In the genomic region with DNA sequence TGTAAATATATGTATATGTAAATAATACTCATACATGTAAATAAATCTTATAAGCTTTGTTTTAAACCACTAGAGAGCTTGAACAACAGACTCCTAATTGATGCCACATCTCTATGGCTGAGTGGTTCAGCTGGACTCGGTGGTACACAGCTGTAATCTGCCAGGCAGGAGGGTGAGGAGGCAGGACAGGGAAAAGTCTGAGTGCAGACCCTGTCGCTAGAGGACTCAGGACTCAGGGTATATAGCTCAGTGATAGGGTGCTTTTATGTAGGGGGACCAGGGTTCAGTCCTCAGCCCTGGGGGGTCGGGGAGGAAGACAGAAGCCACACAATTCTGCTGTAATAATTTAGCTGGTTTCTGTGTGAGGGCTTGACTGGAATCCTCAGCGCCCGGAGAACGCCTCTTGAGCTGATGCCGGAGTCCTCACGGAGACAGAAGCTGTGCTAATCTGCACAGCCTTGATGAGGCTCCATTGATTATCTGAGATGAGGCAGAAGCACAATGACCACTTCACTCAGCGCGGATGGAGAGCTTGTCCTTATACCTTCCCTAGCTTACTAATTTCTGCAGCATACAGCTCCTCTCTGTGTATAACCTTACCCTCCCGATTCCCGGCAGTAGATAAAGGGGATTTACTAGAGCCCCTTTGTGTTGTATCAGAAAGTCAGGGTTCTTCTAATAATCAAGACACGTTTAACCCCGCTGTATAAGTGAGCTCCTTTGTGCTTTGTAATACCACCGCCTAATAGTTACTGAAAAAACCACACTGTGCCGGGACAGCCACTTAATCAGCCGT, we compare ENCODE assay signal across 15 mouse cellular contexts.
A peak's percentile ranks its signal among the peaks of the same experiment; 100 is the strongest.
DNase-seq lines count a peak whose midpoint lies in the region; ATAC-seq and TF ChIP-seq lines count a peak whose summit lies in the region.
"Had no signal": no experiment of that assay in that cellular context is flagged by ENCODE, and none has a peak within 500 bp of the region (broad histone marks: within the 10 kb centered on the region; RNA-seq: fewer than 3 reads in every experiment).

No protein-coding gene starts in this region.

- no peaks in the 10 kb centered on the region for H3K9me3 ChIP-seq in forebrain, embryonic 11.5 days (ENCODE audit: control insufficient read depth, low read length)
- H3K9me3 ChIP-seq in hindbrain, embryonic 14.5 days (ENCODE audit: control insufficient read depth, low read length) = no peaks in the 10 kb centered on the region
- H3K9me3 ChIP-seq in midbrain, embryonic 15.5 days = no peaks in the 10 kb centered on the region
- H3K9me3 ChIP-seq: embryonic facial prominence, embryonic 15.5 days; heart, embryonic 10.5 days had no signal

- H3K27me3 ChIP-seq in forebrain, embryonic 11.5 days (ENCODE audit: control insufficient read depth, insufficient read depth, low read length) = no peaks in the 10 kb centered on the region
- no peaks in the 10 kb centered on the region for H3K27me3 ChIP-seq in hindbrain, embryonic 14.5 days (ENCODE audit: control insufficient read depth, insufficient read depth, low read length)
- H3K27me3 ChIP-seq in midbrain, embryonic 15.5 days (replicated peaks) = no peaks in the 10 kb centered on the region
- H3K27me3 ChIP-seq: embryonic facial prominence, embryonic 15.5 days had no signal

- H3K4me3 ChIP-seq in forebrain, embryonic 11.5 days (ENCODE audit: low read depth, low read length) = peak overlapping the region; percentile 6; the same call in 1 of the 2 replicates
- peak overlapping the region; percentile 5; the same call in 1 of the 2 replicates for H3K4me3 ChIP-seq in hindbrain, embryonic 14.5 days (replicated peaks; ENCODE audit: low read length)
- peak overlapping the region; percentile 18 for H3K4me3 ChIP-seq in midbrain, embryonic 15.5 days
- H3K4me3 ChIP-seq: embryonic facial prominence, embryonic 15.5 days; heart, embryonic 10.5 days had no signal

- H3K9ac ChIP-seq in forebrain, embryonic 11.5 days (ENCODE audit: low read length) = peak overlapping the region; percentile 52
- H3K9ac ChIP-seq in hindbrain, embryonic 14.5 days = peak overlapping the region; percentile 18; the same call in 1 of the 2 replicates
- peak overlapping the region; percentile 38; the same call in 1 of the 2 replicates for H3K9ac ChIP-seq in midbrain, embryonic 15.5 days
- H3K9ac ChIP-seq: embryonic facial prominence, embryonic 15.5 days had no signal

- no peaks in the 10 kb centered on the region for H3K36me3 ChIP-seq in forebrain, embryonic 11.5 days (ENCODE audit: control insufficient read depth, insufficient read depth, low read length)
- H3K36me3 ChIP-seq in hindbrain, embryonic 14.5 days (replicated peaks; ENCODE audit: control insufficient read depth, insufficient read depth) = no peaks in the 10 kb centered on the region
- no peaks in the 10 kb centered on the region for H3K36me3 ChIP-seq in midbrain, embryonic 15.5 days (replicated peaks)
- H3K36me3 ChIP-seq: embryonic facial prominence, embryonic 15.5 days had no signal

- WGBS in forebrain, embryonic 11.5 days = 25% methylated on average over 17 of the region's 17 CpGs
- WGBS in hindbrain, embryonic 14.5 days = 39% methylated on average over 17 of the region's 17 CpGs
- WGBS in midbrain, embryonic 15.5 days = 21% methylated on average over 17 of the region's 17 CpGs

- TF ChIP-seq CTCF in brain, embryonic 14.5 days (IDR thresholded peaks at IDR 0.05; ENCODE audit: borderline replicate concordance, extremely low read depth, insufficient read depth, insufficient read length) = no peak

- H3K4me1 ChIP-seq in forebrain, embryonic 11.5 days (replicated peaks; ENCODE audit: control insufficient read depth, insufficient read depth, low read length) = peaks cover 5% of the 10 kb centered on the region; the same call in 1 of the 2 replicates
- 0 out of 2 replicates have a peak, but pooled peaks cover 3% of the 10 kb centered on the region for H3K4me1 ChIP-seq in hindbrain, embryonic 14.5 days (replicated peaks; ENCODE audit: control insufficient read depth, insufficient read depth, low read length)
- H3K4me1 ChIP-seq in midbrain, embryonic 15.5 days = peaks cover 5% of the 10 kb centered on the region
- H3K4me1 ChIP-seq: embryonic facial prominence, embryonic 15.5 days had no signal

- peak; percentile 65 for ATAC-seq in forebrain, embryonic 11.5 days (replicated peaks; ENCODE audit: low FRiP score)
- peak; percentile 51; the same call in 1 of the 2 replicates for ATAC-seq in hindbrain, embryonic 14.5 days (ENCODE audit: low FRiP score)
- ATAC-seq in midbrain, embryonic 15.5 days (replicated peaks) = peak; percentile 80
- ATAC-seq: CD4-positive, CD25-positive, alpha-beta regulatory T cell, adult 4 months had no signal

- H3K4me2 ChIP-seq in forebrain, embryonic 11.5 days (ENCODE audit: low read depth, low read length, severe bottlenecking) = peak overlapping the region; percentile 46
- peak overlapping the region; percentile 41 for H3K4me2 ChIP-seq in hindbrain, embryonic 14.5 days (replicated peaks)
- peak overlapping the region; percentile 41 for H3K4me2 ChIP-seq in midbrain, embryonic 15.5 days
- H3K4me2 ChIP-seq: embryonic facial prominence, embryonic 15.5 days had no signal

- TF ChIP-seq POLR2A in brain, embryonic 14.5 days (IDR thresholded peaks at IDR 0.05; ENCODE audit: borderline replicate concordance, extremely low read depth, insufficient read depth, insufficient read length, poor library complexity, severe bottlenecking) = no peak

- DNase-seq in brain, embryonic 14.5 days (ENCODE audit: low read depth) = peak; percentile 71
- peak; percentile 58 for DNase-seq in forebrain, embryonic 11.5 days (ENCODE audit: low spot score)
- DNase-seq in hindbrain, embryonic 14.5 days (ENCODE audit: low spot score) = no peak
- no peak for DNase-seq in thymus, postnatal 25 days
- no peak for DNase-seq in spleen, postnatal 36 days (ENCODE audit: low spot score in 2 of 2)
- DNase-seq in thymus, postnatal 36 days = no peak
- no peak for DNase-seq in adrenal gland, adult 2 months
- DNase-seq: cerebellum, adult 9-11 months; kidney, postnatal 10 days; lung, adult 18-20 months; right cerebral cortex, postnatal 14 days had no signal

- peak overlapping the region; percentile 8 for H3K27ac ChIP-seq in forebrain, embryonic 11.5 days (ENCODE audit: low read depth, low read length)
- H3K27ac ChIP-seq in hindbrain, embryonic 14.5 days = peak overlapping the region; percentile 68
- H3K27ac ChIP-seq in midbrain, embryonic 15.5 days = peak overlapping the region; percentile 66; the same call in 1 of the 2 replicates
- H3K27ac ChIP-seq: embryonic facial prominence, embryonic 15.5 days; heart, embryonic 10.5 days had no signal

Comparison
In these comparisons a context has a peak if more than half of its experiments do, and no peak if none do; other contexts are left out.
1. DNase-seq: peak in brain, embryonic 14.5 days (single experiment) and forebrain, embryonic 11.5 days (single experiment); none in hindbrain, embryonic 14.5 days (single experiment), thymus, postnatal 25 days (single experiment), spleen, postnatal 36 days (0 of 2), thymus, postnatal 36 days (0 of 2) and adrenal gland, adult 2 months (single experiment).
2. H3K27ac ChIP-seq: peak in every context shown above with its lines; median percentile 68 in hindbrain, embryonic 14.5 days; 66 in midbrain, embryonic 15.5 days; 8 in forebrain, embryonic 11.5 days.
3. Peak in every context shown above with its lines, with median percentiles within 50 percentile points of each other: ATAC-seq, H3K4me2 ChIP-seq, H3K4me3 ChIP-seq and H3K9ac ChIP-seq.